Mouse (Mus musculus): ENCODE data around the gene Prdx6.

GRCm38 (mm10) chr1:161247176-161247575, 3.8 kb downstream of the Prdx6 start:
- TF ChIP-seq CTCF (IDR thresholded peaks at IDR 0.05; ENCODE audit: low read depth) (no peak), EP300 (IDR thresholded peaks at IDR 0.05; ENCODE audit: low read depth) (no peak)

Measured in heart, postnatal 0 days (tissue).